Mouse (Mus musculus) urinary bladder, postnatal 0 days (tissue): ENCODE measurements around the gene B020031M17Rik. TPM values are rescaled to one million over a fixed set of nuclear protein-coding genes. Genes with fewer than 3 reads are reported as not detected.

Experiments used
- polyA plus RNA-seq: library from polyadenylated mRNA; unstranded; fragments of >200 nt; fragmentation: Nextera tagmentation; extraction: Ambion mirVana; gene quantifications from 2 replicates; pipeline ENCODE4 v1.2.1, GENCODE M21; 2015

The B020031M17Rik gene
- not detected in 2 replicates for polyA plus RNA-seq

DNA sequence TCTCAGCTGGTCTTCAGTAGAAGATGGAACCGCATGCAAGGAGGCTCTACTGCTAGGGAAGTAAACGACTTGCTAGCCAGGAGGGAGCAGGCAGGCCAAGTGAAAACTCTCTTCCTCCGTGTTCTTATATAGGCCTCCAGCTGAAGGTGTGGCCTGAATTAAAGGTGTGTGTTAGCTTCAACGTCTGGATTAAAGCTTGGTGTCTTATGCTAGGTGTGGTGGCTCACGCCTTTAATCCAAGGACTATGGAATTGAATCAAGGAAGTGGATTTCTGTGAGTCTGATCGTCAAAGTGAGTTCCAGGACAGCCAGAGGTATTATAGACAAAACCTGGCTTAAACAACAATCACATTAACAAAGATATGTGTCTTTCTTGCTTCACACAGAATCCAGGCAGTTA is at the start of gene B020031M17Rik:
Gene B020031M17Rik (minus strand): TSS at position 101 of the 400 bp plus-strand sequence.

DNA sequence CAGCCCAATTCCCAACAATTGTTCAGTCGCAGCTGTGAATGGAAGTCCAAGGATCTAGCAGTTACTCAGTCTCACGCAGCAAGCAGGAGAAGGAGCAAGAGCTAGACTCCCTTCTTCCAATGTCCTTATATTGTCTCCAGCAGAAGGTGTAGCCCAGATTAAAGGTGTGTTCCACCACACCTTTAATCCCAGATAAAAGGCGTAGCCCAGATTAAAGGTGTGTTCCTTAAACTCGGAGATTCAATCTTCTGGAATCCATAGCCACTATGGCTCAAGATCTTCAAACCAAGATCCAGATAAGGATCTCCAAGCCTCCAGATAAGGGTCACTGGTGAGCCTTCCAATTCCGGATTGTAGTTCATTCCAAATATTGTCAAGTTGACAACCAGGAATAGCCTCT is 21.4 kb downstream of the B020031M17Rik start, which contains the start of gene Gm21761:
Gene Gm21761 (minus strand): TSS at position 101 of the 400 bp plus-strand sequence.

Other genes starting within 250 kb of the B020031M17Rik start
- gene Nim1k, start 194.9 kb downstream of the B020031M17Rik start, polyA plus RNA-seq: 0.31 and 0.39 TPM in 2 replicates
- gene Zfp131, start 159.9 kb downstream of the B020031M17Rik start, polyA plus RNA-seq: 17.9 and 22.7 TPM in 2 replicates
- gene AF067063, start 120.6 kb downstream of the B020031M17Rik start, polyA plus RNA-seq: not detected in 2 replicates
- gene D13Ertd608e, start 114.8 kb downstream of the B020031M17Rik start, polyA plus RNA-seq: not detected in 2 replicates
- gene Tcstv1, start 56.0 kb downstream of the B020031M17Rik start, polyA plus RNA-seq: not detected in 2 replicates
- gene Gm21761, start 21.5 kb downstream of the B020031M17Rik start, polyA plus RNA-seq: not detected in 2 replicates
- gene Gm36079, start 76.2 kb upstream of the B020031M17Rik start, polyA plus RNA-seq: not detected in 2 replicates
- gene Gm21188, start 101.4 kb upstream of the B020031M17Rik start, polyA plus RNA-seq: 0.17 and 0.54 TPM in 2 replicates
- not detected in 2 replicates for gene Gm20767, start 189.4 kb upstream of the B020031M17Rik start, polyA plus RNA-seq
- not detected in 2 replicates for gene Gm21818, start 221.6 kb upstream of the B020031M17Rik start, polyA plus RNA-seq